Mouse (Mus musculus): Measurements from ENCODE around the gene Esrrg.

DNA sequence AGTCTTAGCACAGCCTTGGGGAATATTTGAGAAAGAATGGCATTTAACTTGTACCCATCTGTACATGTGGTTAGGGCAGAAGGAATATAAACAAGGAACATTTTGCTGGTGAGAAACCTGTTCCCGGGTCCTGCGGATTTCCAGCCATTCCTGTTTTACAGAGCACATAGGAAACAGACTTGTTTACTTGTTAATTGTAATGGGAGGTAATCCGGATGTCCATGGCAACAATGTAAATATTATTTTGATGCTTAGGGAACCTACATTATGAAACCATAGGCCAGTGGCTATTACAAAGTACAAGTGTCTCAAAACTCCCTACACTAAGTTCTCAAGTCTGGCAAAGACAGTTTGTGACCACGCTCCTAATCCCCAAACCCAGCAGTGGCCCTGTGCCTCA, 290.9 kb downstream of the Esrrg start:
- TF ChIP-seq CTCF (IDR thresholded peaks at IDR 0.05; ENCODE audit: borderline replicate concordance, control insufficient read depth, extremely low read depth, insufficient read depth, low read length, poor library complexity) = no peak
- TF ChIP-seq POLR2A (IDR thresholded peaks at IDR 0.05; ENCODE audit: control insufficient read depth, extremely low read depth, insufficient read depth, low read length, poor library complexity) = no peak
